Mouse (Mus musculus): Measurements from ENCODE around the gene Bsn. TPM values are rescaled to one million over a fixed set of nuclear protein-coding genes. Genes with fewer than 3 reads are reported as not detected.

Bsn gene
- total and polyA plus RNA-seq, 2 experiments from 2014 or later: 0.03 to 0.42 TPM

GRCm38 (mm10) chr9:108057262-108057562 lies 133.0 kb downstream of the Bsn start:
- no peaks in the 10 kb centered on the region for H3K27me3 ChIP-seq (ENCODE audit: control insufficient read depth, insufficient read depth, low read length)
- H3K36me3 ChIP-seq (replicated peaks; ENCODE audit: control insufficient read depth, insufficient read depth, low read length): peaks cover 68% of the 10 kb centered on the region
- H3K9ac ChIP-seq (replicated peaks; ENCODE audit: low read depth, low read length): no peak overlapping the region
- ATAC-seq (ENCODE audit: insufficient read depth, low read depth) (no peak), DNase-seq (ENCODE audit: low spot score) (no peak)
- WGBS: 58% methylated on average over 5 of the region's 5 CpGs
- H3K27ac ChIP-seq (ENCODE audit: low read depth): peak overlapping the region; percentile 27; the same call in 1 of the 2 replicates
- no peaks in the 10 kb centered on the region; the same call in 1 of the 2 replicates for H3K4me1 ChIP-seq (ENCODE audit: control insufficient read depth, insufficient read depth)
- H3K4me3 ChIP-seq (ENCODE audit: low read depth, low read length): no peak overlapping the region
- no peak for TF ChIP-seq EP300 (IDR thresholded peaks at IDR 0.05; ENCODE audit: low read depth)
- TF ChIP-seq CTCF (IDR thresholded peaks at IDR 0.05; ENCODE audit: low read depth): no peak
- H3K4me2 ChIP-seq (ENCODE audit: low read depth, low read length): no peak overlapping the region
- no peaks in the 10 kb centered on the region for H3K9me3 ChIP-seq (replicated peaks; ENCODE audit: control insufficient read depth, low read length)

- Histone ChIP-seq H3K9me3 (replicated peaks; ENCODE audit: control insufficient read depth, low read length) (no peaks in the 10 kb centered on the region), H3K27me3 (ENCODE audit: control insufficient read depth, insufficient read depth, low read length) (no peaks in the 10 kb centered on the region), H3K4me2 (ENCODE audit: low read depth, low read length) (no peak overlapping the region), H3K4me3 (ENCODE audit: low read depth, low read length) (no peak overlapping the region), H3K36me3 (replicated peaks; ENCODE audit: control insufficient read depth, insufficient read depth, low read length) (peaks cover 67% of the 10 kb centered on the region), H3K4me1 (ENCODE audit: control insufficient read depth, insufficient read depth) (no peaks in the 10 kb centered on the region; the same call in 1 of the 2 replicates), H3K9ac (replicated peaks; ENCODE audit: low read depth, low read length) (no peak overlapping the region), H3K27ac (ENCODE audit: low read depth) (peak overlapping the region; percentile 27; the same call in 1 of the 2 replicates)
- 84% methylated on average over 28 of the region's 28 CpGs for WGBS
- no peak for ATAC-seq (ENCODE audit: insufficient read depth, low read depth)
- no peak for TF ChIP-seq EP300 (IDR thresholded peaks at IDR 0.05; ENCODE audit: low read depth)
- no peak for TF ChIP-seq CTCF (IDR thresholded peaks at IDR 0.05; ENCODE audit: low read depth)
- no peak for DNase-seq (ENCODE audit: low spot score)
Measured at GRCm38 (mm10) chr9:108056361-108057261, 133.6 kb downstream of the Bsn start.

GRCm38 (mm10) chr9:108055661-108056237 lies 134.4 kb downstream of the Bsn start:
- no peak for TF ChIP-seq CTCF (IDR thresholded peaks at IDR 0.05; ENCODE audit: low read depth)
- no peak overlapping the region for H3K9ac ChIP-seq (replicated peaks; ENCODE audit: low read depth, low read length)
- H3K9me3 ChIP-seq (replicated peaks; ENCODE audit: control insufficient read depth, low read length): no peaks in the 10 kb centered on the region
- no peak overlapping the region for H3K27ac ChIP-seq (ENCODE audit: low read depth)
- no peak overlapping the region for H3K4me3 ChIP-seq (ENCODE audit: low read depth, low read length)
- H3K4me2 ChIP-seq (ENCODE audit: low read depth, low read length): no peak overlapping the region
- DNase-seq (ENCODE audit: low spot score) (no peak), ATAC-seq (ENCODE audit: insufficient read depth, low read depth) (no peak)
- no peaks in the 10 kb centered on the region for H3K27me3 ChIP-seq (ENCODE audit: control insufficient read depth, insufficient read depth, low read length)
- WGBS: 85% methylated on average over 6 of the region's 6 CpGs
- peaks cover 71% of the 10 kb centered on the region for H3K36me3 ChIP-seq (replicated peaks; ENCODE audit: control insufficient read depth, insufficient read depth, low read length)
- no peaks in the 10 kb centered on the region; the same call in 1 of the 2 replicates for H3K4me1 ChIP-seq (ENCODE audit: control insufficient read depth, insufficient read depth)

- 63% methylated on average over 1 of the region's 1 CpGs for WGBS
- Histone ChIP-seq H3K4me1 (ENCODE audit: control insufficient read depth, insufficient read depth) (peaks cover under 1% of the 10 kb centered on the region; the same call in 1 of the 2 replicates), H3K9me3 (replicated peaks; ENCODE audit: control insufficient read depth, low read length) (no peaks in the 10 kb centered on the region), H3K27me3 (ENCODE audit: control insufficient read depth, insufficient read depth, low read length) (no peaks in the 10 kb centered on the region), H3K4me2 (ENCODE audit: low read depth, low read length) (no peak overlapping the region), H3K4me3 (ENCODE audit: low read depth, low read length) (no peak overlapping the region), H3K36me3 (replicated peaks; ENCODE audit: control insufficient read depth, insufficient read depth, low read length) (peaks cover 69% of the 10 kb centered on the region), H3K27ac (ENCODE audit: low read depth) (no peak overlapping the region), H3K9ac (replicated peaks; ENCODE audit: low read depth, low read length) (no peak overlapping the region)
- TF ChIP-seq EP300 (IDR thresholded peaks at IDR 0.05; ENCODE audit: low read depth) (no peak), CTCF (IDR thresholded peaks at IDR 0.05; ENCODE audit: low read depth) (no peak)
- DNase-seq (ENCODE audit: low spot score): no peak
- no peak for ATAC-seq (ENCODE audit: insufficient read depth, low read depth)
Measured at GRCm38 (mm10) chr9:108055061-108055460, 135.1 kb downstream of the Bsn start.

- TF ChIP-seq EP300 (IDR thresholded peaks at IDR 0.05; ENCODE audit: low read depth): no peak
- TF ChIP-seq CTCF (IDR thresholded peaks at IDR 0.05; ENCODE audit: low read depth): no peak
- H3K27ac ChIP-seq (ENCODE audit: low read depth): no peak overlapping the region
- H3K36me3 ChIP-seq (replicated peaks; ENCODE audit: control insufficient read depth, insufficient read depth, low read length): peaks cover 64% of the 10 kb centered on the region
Measured at GRCm38 (mm10) chr9:108054331-108055040, 135.7 kb downstream of the Bsn start.

More at GRCm38 (mm10) chr9:108054331-108055040, 135.7 kb downstream of the Bsn start:
- ATAC-seq (ENCODE audit: insufficient read depth, low read depth) (no peak), DNase-seq (ENCODE audit: low spot score) (no peak)
- Histone ChIP-seq H3K4me3 (ENCODE audit: low read depth, low read length) (no peak overlapping the region), H3K4me1 (ENCODE audit: control insufficient read depth, insufficient read depth) (peaks cover 5% of the 10 kb centered on the region; the same call in 1 of the 2 replicates), H3K4me2 (ENCODE audit: low read depth, low read length) (no peak overlapping the region), H3K27me3 (ENCODE audit: control insufficient read depth, insufficient read depth, low read length) (no peaks in the 10 kb centered on the region), H3K9me3 (replicated peaks; ENCODE audit: control insufficient read depth, low read length) (no peaks in the 10 kb centered on the region), H3K9ac (replicated peaks; ENCODE audit: low read depth, low read length) (no peak overlapping the region)
- 84% methylated on average over 22 of the region's 22 CpGs for WGBS
